Mouse (Mus musculus) CH12.LX (cell line): ENCODE measurements at regions not wholly inside any gene's neighbourhood (a gene's known extent, or its start where the extent isn't known, plus 50 kb on each side); places are given as distances from the start of the nearest gene placed in this dataset.

Source experiments
- DNase-seq: peaks from one replicate; pipeline ENCODE4 v3.0.0-alpha.2; 2013; ENCODE audit errors: extremely low read depth
- H3K27ac ChIP-seq: 2 replicates; pipeline ENCODE4 v1.5.1; 2012; ENCODE audit warnings: low read depth, mild to moderate bottlenecking, control low read depth, moderate library complexity; ENCODE audit not compliant: insufficient read depth
- H3K27me3 ChIP-seq: replicated peaks from 2 replicates; pipeline ENCODE3; 2012; ENCODE audit warnings: inconsistent platforms
- H3K36me3 ChIP-seq, 2 experiments: replicated peaks in 1 of 2; 2 replicates each; pipeline versions ENCODE3 to v1.6.1; 2012; ENCODE audit warnings: inconsistent platforms in 1 of 2, low read length in 1 of 2, mild to moderate bottlenecking in 1 of 2, mixed read lengths in 1 of 2, moderate library complexity in 1 of 2; ENCODE audit not compliant: control insufficient read depth in 1 of 2, insufficient read depth in 1 of 2
- H3K4me1 ChIP-seq, 2 experiments: 2 replicates each; pipeline ENCODE4 v1.6.1; 2012; ENCODE audit warnings: inconsistent platforms in 1 of 2, moderate library complexity in 1 of 2; ENCODE audit not compliant: insufficient read depth in 2 of 2, control insufficient read depth in 1 of 2
- H3K4me2 ChIP-seq: 2 replicates; pipeline ENCODE4 v1.6.1; 2012; ENCODE audit warnings: low read depth, mild to moderate bottlenecking, control low read depth; ENCODE audit not compliant: poor library complexity, insufficient read depth, severe bottlenecking
- H3K4me3 ChIP-seq, 3 experiments: fragments of 150-350 bp in 1 of 3; sonication (generic) in 1 of 3; replicated peaks in 1 of 3; 2 replicates each; pipeline versions ENCODE3 to v1.5.1; 2011 to 2012; ENCODE audit warnings: low read depth in 2 of 3, low read length in 2 of 3, mild to moderate bottlenecking in 2 of 3, moderate library complexity in 2 of 3, control low read depth in 1 of 3, improper control_type of control experiment in 1 of 3, inconsistent platforms in 1 of 3, mixed read lengths in 1 of 3; ENCODE audit not compliant: poor library complexity in 1 of 3
- H3K79me2 ChIP-seq: replicated peaks from 2 replicates; pipeline ENCODE4 v1.6.1; 2012; ENCODE audit warnings: mild to moderate bottlenecking, moderate library complexity; ENCODE audit not compliant: control insufficient read depth, poor library complexity, insufficient read depth, severe bottlenecking; ENCODE audit errors: extremely low read depth
- H3K9ac ChIP-seq: 2 replicates; pipeline ENCODE4 v1.6.1; 2012; ENCODE audit warnings: low read depth, mild to moderate bottlenecking, control low read depth, moderate library complexity; ENCODE audit not compliant: insufficient read depth
- H3K9me3 ChIP-seq: replicated peaks from 2 replicates; pipeline ENCODE3; 2012; ENCODE audit warnings: low read length, inconsistent platforms, mixed read lengths
- CHD1 ChIP-seq: IDR thresholded peaks from 2 replicates; pipeline ENCODE4 v1.6.1; 2012; ENCODE audit warnings: low read depth, low read length, improper control_type of control experiment, inconsistent platforms
- CHD2 ChIP-seq: IDR thresholded peaks from 2 replicates; pipeline ENCODE4 v1.6.1; 2011; ENCODE audit warnings: low read length, improper control_type of control experiment
- E2F4 ChIP-seq: IDR thresholded peaks from 2 replicates; pipeline ENCODE4 v1.6.1; 2011; ENCODE audit warnings: low read depth, low read length, improper control_type of control experiment; ENCODE audit not compliant: insufficient replicate concordance
- GABPA ChIP-seq: IDR thresholded peaks from 2 replicates; pipeline ENCODE4 v1.6.1; 2012; ENCODE audit warnings: low read depth, low read length, improper control_type of control experiment, inconsistent platforms; ENCODE audit not compliant: insufficient replicate concordance
- HCFC1 ChIP-seq: IDR thresholded peaks from 2 replicates; pipeline ENCODE4 v1.6.1; 2012; ENCODE audit warnings: low read depth, mild to moderate bottlenecking, inconsistent platforms, low read length, improper control_type of control experiment
- IRF4 ChIP-seq: IDR thresholded peaks from 2 replicates; pipeline ENCODE4 v1.6.1; 2014; ENCODE audit warnings: low read depth, mild to moderate bottlenecking, inconsistent platforms, low read length, improper control_type of control experiment
- KAT2A ChIP-seq: IDR thresholded peaks from 2 replicates; pipeline ENCODE4 v1.6.1; 2012; ENCODE audit warnings: low read length, improper control_type of control experiment, inconsistent platforms; ENCODE audit not compliant: insufficient replicate concordance
- MAFK ChIP-seq: IDR thresholded peaks from 2 replicates; pipeline ENCODE4 v1.6.1; 2011; ENCODE audit warnings: low read length, improper control_type of control experiment; ENCODE audit not compliant: insufficient replicate concordance
- MAZ ChIP-seq: IDR thresholded peaks from 2 replicates; pipeline ENCODE4 v1.6.1; 2012; ENCODE audit warnings: low read depth, mild to moderate bottlenecking, inconsistent platforms, low read length, improper control_type of control experiment, moderate library complexity
- MYC ChIP-seq: IDR thresholded peaks from 2 replicates; pipeline ENCODE4 v1.6.1; 2011; ENCODE audit warnings: low read depth, mild to moderate bottlenecking, improper control_type of control experiment, low read length
- NELFE ChIP-seq: IDR thresholded peaks from 2 replicates; pipeline ENCODE4 v1.6.1; 2011; ENCODE audit warnings: low read depth, low read length, improper control_type of control experiment
- NRF1 ChIP-seq: IDR thresholded peaks from 2 replicates; pipeline ENCODE4 v1.6.1; 2014; ENCODE audit warnings: low read depth, mild to moderate bottlenecking, inconsistent platforms, low read length, improper control_type of control experiment, moderate library complexity
- PAX5 ChIP-seq: IDR thresholded peaks from 2 replicates; pipeline ENCODE4 v1.6.1; 2012; ENCODE audit warnings: low read length, inconsistent platforms, mixed read lengths
- POLR2A ChIP-seq: IDR thresholded peaks from 2 replicates; pipeline ENCODE4 v1.6.1; 2011; ENCODE audit warnings: low read depth, mild to moderate bottlenecking, improper control_type of control experiment, low read length
- RAD21 ChIP-seq: IDR thresholded peaks from 2 replicates; pipeline ENCODE4 v1.6.1; 2011; ENCODE audit warnings: low read depth, mild to moderate bottlenecking, low read length, improper control_type of control experiment, moderate library complexity
- SIN3A ChIP-seq: IDR thresholded peaks from 2 replicates; pipeline ENCODE4 v1.6.1; 2012; ENCODE audit warnings: low read length, improper control_type of control experiment, inconsistent platforms
- TBP ChIP-seq: conservative IDR thresholded peaks from 2 replicates; pipeline ENCODE4 v1.6.1; 2011; ENCODE audit warnings: low read depth, low read length, improper control_type of control experiment
- UBTF ChIP-seq: IDR thresholded peaks from 2 replicates; pipeline ENCODE4 v1.6.1; 2012; ENCODE audit warnings: low read depth, mild to moderate bottlenecking, inconsistent platforms, low read length, improper control_type of control experiment, moderate library complexity
- ZMIZ1 ChIP-seq: IDR thresholded peaks from 2 replicates; pipeline ENCODE4 v1.6.1; 2012; ENCODE audit warnings: low read depth, mild to moderate bottlenecking, inconsistent platforms, low read length, improper control_type of control experiment
- ZNF384 ChIP-seq: IDR thresholded peaks from 2 replicates; pipeline ENCODE4 v1.6.1; 2012; ENCODE audit warnings: low read depth, low read length, improper control_type of control experiment, inconsistent platforms
- dilution Hi-C: fragments of 300-500 bp; cut with MboI; formaldehyde crosslinking; loops from 2 replicates; pipeline ENCODE4 v1.14.3; 2020; ENCODE audit warnings: low sequenced_read_pairs; ENCODE audit not compliant: extremely low pct_unique_long_range_greater_than_20kb, extremely low pct_ligation_motif_present
- in situ Hi-C: fragments of 300-500 bp; cut with MboI; formaldehyde crosslinking; loops from 3 replicates; pipeline ENCODE4 v1.14.3; 2019; ENCODE audit warnings: low sequenced_read_pairs, low pct_ligation_motif_present, low pct_unique_long_range_greater_than_20kb, mixed read lengths

- Histone ChIP-seq H3K27me3 (no peaks in the 10 kb centered on the region), H3K4me1 (no peaks in the 10 kb centered on the region), H3K27ac (no peak overlapping the region), H3K9me3 (no peaks in the 10 kb centered on the region), H3K4me2 (no peak overlapping the region), H3K79me2 (no peaks in the 10 kb centered on the region), H3K9ac (no peak overlapping the region), H3K4me3 (no peak overlapping the region), H3K36me3 (no peaks in the 10 kb centered on the region)
- TF ChIP-seq SIN3A: no peak
- no peak for TF ChIP-seq IRF4
- TF ChIP-seq PAX5: no peak
- TF ChIP-seq POLR2A: no peak
- no peak for TF ChIP-seq HCFC1
- no peak for TF ChIP-seq GABPA
- no peak for DNase-seq
- in situ Hi-C loops (no loop called here), dilution Hi-C loops (no loop called here)
Measured at GRCm38 (mm10) chr11:111223834-111224233, 157.9 kb downstream of the Kcnj2 start.

- H3K79me2 ChIP-seq: no peaks in the 10 kb centered on the region
- no peaks in the 10 kb centered on the region for H3K36me3 ChIP-seq
- no peaks in the 10 kb centered on the region for H3K27me3 ChIP-seq
- no peak overlapping the region for H3K27ac ChIP-seq
- TF ChIP-seq UBTF (no peak), ZNF384 (no peak), TBP (no peak), CHD2 (no peak), NELFE (no peak), NRF1 (no peak), MAZ (no peak), RAD21 (no peak), KAT2A (no peak), POLR2A (no peak), MAFK (no peak), E2F4 (no peak), CHD1 (no peak), MYC (no peak), ZMIZ1 (no peak)
- dilution Hi-C loops: no loop called here
- no peaks in the 10 kb centered on the region for H3K9me3 ChIP-seq
- H3K9ac ChIP-seq: no peak overlapping the region
- H3K4me2 ChIP-seq: no peak overlapping the region
- DNase-seq: no peak
- in situ Hi-C loops: no loop called here
- no peak overlapping the region for H3K4me3 ChIP-seq
- no peaks in the 10 kb centered on the region for H3K4me1 ChIP-seq
Measured at GRCm38 (mm10) chr11:111227305-111227704, 161.3 kb downstream of the Kcnj2 start.
